Mouse (Mus musculus) spleen, postnatal 10 days (tissue): ENCODE data around the gene Anapc2.

Experiments used
- DNase-seq, 2 experiments: peaks; one replicate each; pipeline ENCODE4 v3.0.0; 2021 to 2022; ENCODE audit warnings: low spot score in 2 of 2

Gene Anapc2

DNA sequence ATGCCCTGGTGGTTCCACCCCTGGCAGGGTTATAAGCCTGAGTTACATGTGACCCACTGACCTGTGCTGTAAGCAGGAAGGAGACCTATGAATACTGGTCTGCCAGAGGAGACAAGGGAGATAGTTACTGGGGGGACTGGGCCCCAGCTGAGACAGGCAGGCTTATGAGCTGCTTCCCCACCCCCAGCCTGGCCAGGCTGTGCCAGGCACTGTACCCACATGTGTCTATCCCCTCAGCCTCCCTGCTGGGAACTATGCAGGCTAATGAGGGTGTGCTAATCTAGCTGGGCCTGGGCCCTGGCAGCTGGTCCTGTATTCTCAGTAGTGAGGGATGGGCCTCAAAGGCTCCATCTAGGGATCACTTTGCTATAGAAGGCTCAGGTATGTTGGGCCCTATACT, 5.0 kb upstream of the Anapc2 start:
- DNase-seq: no peak

DNA sequence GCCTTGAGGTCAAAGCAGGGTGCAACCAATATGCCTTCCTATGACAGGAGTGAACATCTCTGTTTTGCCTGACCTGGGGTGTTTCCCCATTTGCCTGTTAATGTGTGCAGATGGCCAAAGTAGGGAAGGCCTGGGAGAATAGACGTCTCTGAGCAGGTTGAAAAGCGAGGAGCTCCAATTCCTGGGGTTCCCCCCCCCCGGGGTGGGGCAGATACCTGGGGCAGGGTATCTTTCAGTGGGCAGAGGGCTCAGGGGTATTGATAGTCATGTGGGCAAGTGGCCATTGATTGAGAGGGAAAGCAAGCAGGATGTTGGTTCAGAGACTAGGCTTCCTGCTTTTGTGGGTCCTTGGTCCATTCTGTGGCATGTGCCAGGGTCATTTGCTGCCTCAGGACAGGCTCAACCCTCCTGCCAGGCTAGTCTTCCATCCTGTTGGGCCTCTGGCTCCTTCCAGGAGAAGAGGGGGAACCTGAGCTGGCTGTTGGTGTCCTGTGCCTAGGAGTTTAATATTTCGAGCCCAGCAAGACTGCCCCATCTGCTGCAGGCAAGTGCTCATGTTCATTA, 4.5 kb upstream of the Anapc2 start:
- no peak for DNase-seq

DNA sequence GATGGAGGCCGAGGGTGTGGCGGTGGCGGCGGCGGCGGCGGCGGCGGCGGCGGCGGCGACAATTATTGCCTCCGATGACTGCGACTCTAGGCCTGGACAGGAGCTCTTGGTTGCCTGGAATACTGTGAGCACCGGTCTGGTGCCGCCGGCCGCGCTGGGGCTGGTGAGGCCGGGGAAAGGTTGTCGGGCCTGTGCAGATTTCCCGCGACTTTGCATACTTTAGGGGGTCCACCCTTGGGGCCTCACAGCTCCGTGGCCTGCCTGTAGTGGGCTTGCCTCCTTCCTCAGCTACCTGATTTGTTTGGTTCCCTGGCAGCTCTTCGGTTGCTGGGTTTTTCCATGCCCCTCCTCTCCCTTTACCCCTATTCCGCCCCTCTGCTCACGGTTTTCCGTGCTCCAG, 237 bp downstream of the Anapc2 start:
- DNase-seq: no peak

DNA sequence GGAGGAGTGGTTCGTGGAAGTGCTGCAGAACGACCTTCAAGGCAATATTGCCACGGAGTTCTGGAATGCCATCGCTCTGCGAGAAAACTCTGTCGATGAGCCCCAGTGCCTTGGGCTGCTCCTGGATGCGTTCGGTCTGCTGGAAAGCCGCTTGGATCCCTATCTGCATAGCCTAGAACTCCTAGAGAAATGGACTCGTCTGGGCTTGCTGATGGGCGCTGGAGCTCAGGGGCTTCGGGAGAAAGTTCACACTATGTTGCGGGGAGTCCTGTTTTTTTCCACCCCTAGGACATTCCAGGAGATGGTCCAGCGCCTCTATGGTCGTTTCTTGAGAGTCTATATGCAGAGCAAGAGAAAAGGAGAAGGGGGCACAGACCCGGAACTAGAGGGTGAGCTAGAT, 732 bp downstream of the Anapc2 start:
- DNase-seq: no peak

DNA sequence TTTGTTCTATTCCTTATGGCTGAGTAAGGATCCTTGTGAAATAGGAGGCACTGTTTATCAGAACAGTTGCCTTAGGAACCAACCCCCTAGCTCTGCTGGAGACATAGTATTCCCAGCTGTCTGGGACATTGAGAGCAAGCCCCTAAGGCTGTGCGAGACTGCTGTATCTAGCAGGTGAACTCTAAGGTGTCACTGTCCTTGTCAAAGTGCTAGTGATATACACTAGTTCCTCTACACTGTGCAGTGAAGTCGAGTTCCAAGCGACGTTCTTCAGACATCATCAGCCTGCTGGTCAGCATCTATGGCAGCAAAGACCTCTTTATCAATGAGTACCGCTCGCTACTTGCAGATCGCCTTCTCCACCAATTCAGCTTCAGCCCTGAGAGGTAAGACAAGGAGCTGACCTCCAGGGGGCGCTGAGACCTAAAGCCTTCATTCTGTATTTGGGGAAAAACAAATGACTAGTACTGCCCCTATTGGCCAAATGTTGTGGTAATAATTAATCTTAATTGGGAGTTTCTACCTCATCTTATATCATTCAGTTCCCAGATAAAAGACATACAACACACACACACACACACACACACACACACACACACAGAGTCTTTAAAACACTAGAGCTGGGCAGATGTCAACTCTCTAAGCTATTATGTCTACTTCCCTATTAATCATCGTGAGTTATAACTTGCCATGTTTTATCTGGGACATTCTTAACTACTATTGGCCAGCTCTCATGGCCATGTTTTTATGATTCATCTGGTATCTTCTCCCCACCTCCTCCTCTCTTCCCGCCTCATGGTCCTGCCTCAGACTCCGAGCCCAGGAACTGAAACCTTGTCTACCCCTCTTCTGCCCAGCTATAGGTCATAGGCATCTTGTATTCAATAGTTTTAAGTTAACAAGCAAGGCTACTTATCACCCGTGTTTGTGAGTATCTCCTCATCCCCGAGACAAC, 6.9 kb downstream of the Anapc2 start:
- DNase-seq: peak; percentile 68 to 91

DNA sequence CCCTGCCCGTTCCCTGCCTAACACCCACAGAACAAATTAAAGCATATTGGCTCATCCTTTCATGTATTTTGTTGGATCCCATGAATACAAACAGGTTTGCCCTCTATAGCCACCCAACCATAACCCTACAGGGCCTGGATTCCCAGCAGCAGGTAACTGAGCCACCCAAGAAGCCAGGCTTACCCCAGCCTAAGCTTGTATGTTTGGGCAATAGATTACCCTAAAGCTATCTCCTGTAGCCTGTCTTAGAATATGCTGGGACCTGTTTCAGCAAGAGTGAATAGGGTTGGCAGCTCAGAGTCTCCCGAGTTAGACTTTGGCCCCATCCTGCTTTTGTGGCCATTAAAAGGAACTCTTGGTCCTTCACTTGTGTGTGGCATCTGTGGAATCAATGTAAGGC, 13.3 kb downstream of the Anapc2 start:
- no peak for DNase-seq

DNA sequence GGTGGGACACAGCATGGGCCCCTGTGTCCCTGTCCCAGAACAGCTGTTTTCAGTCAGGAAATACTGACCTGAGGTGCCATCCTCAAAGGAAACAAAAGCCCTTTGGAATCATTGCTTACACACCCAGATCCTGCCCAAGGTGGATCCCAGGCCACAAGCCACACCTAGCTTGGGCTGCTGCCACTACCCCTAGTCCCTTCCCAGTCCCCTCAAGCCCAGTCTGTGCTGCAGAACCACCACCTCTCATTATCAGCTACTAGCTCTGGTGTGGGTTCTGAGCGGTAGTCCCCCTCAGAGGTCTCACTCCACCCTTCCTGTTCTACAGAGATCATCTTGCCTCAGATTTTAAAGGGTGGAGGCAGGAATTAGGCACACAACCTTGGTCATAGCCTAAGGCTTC, 14.0 kb downstream of the Anapc2 start:
- DNase-seq: peak in 1 of 2 experiments; percentile 14

DNA sequence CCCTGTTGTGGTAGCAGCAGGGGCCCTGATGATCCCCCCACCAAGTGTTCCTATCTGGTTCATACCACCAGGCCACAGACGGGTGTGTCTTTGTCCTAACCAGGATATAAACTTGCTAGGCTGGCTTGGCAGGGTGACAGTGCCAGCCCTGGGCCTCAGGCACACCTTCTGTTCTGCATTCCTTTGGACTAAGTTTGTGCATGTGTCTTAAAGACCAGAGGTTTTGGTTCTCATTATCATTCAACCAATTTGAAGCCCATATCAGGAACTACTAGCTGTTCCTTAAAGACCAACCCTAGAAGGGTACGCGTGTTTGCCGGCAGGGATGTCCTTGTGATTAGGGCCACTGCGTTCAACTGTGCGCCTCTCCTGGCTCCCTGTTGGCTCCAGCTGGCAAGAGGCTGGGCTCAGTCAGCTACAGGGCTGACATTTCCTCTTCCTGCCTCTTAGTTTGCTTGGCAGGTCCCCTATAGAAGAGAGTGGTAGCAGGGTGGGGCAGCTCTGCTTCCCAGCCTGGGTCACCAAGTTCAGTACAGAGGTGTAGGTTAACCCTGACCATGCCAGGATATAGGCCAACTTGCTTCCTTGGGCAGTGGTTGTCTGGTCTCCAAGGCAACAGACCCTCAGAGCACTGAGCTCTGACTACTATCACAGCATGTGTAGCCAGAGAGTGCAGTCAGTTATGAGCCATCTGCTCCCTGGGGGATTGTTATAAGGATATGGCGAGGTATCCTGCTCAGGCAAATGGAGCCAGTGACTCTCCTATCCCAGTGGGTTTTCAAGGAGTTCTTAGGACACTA, 14.8 kb downstream of the Anapc2 start:
- DNase-seq: peak; percentile 5 to 19

DNA sequence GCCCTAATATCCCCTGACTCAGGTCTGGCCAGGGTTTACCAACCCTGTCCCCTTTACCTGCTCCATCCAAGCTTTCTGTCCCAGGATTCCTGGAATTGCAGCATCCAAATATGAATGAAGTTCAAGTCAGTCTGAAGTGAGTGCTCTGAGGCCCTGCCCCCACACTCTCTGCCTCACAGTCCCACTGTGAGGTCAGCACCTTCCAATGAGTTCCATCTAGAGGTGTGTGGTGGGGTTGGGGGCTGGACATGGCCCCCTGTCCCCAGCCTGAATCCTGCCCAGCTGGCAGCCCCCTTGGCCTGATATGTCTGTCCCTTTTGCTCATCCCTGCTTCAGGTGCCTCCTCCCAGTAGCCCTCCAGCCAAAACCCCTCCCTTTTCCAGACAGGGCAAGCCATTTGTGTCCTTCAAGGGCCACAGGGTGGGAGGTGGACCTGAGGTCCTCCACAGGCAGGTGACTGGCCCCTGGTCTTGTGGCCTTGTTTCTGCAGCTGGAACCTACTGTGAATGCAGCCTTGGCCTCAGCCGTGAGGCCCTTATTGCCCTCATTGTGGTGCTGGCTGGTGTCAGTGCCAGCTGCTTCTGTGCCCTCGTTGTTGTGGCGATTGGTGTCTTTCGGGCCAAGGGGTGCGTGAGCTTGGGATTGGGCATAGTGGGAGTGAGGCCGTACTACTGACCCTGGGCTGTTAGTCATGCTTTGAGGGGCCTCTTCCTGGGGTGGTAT, 15.8 kb downstream of the Anapc2 start, which contains the start of gene Tmem210:
Gene Tmem210 (plus strand): TSS at position 219 of the 723 bp plus-strand sequence.
- DNase-seq: peak in 1 of 2 experiments; percentile 11

DNA sequence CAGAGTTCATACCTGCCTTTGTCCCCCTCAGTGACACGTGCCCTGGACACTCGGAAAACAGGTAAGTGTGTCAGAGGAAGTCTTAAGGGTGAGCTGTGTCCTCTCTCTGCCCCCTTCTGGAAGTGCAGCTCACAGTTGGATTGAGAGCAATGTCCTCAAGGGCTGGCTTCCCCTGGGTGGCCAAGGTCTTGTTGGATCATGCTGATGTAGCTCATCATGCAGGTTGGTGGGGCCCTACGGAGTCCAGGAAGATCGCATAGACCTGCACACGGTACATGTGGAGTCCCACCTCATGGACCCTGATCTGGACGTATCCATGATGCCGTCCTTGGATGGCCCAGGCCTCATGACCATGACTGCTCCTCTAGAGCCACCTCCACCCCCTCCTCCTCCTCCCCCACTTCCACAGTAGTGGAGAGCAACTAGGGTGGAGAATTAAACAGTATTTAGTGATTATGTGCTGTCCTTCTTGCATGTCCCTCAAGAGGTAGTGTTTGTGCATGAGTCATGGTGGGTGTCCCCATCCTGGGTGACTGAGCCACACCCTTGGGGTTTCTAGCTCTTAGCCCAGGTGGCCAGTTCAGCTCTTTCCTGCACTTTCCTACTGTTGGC, 16.6 kb downstream of the Anapc2 start:
- DNase-seq: peak in 1 of 2 experiments; percentile 9

DNA sequence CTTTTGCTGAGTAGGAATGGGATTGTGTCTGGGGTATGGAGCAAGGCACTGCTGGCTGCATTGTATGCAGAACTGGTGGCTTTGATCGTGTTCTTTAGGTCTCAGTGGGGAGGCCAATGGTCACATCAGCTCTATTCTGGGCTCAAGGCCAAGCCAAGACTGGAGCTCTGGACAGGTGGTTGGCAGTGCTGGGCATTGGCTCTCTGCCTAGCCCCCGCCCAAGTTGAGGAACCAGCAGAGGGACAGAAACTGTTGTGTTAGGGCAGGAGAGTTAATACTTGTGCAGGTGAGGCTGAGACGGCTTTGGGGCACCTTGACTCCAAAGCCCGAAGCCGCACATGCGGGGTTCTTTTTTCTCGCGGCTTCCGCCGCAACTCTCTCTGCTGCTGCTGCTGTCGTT, 17.4 kb downstream of the Anapc2 start, which contains the start of gene Lrrc26:
Gene Lrrc26 (plus strand): TSS at position 265 of the 400 bp plus-strand sequence.
- DNase-seq: no peak

DNA sequence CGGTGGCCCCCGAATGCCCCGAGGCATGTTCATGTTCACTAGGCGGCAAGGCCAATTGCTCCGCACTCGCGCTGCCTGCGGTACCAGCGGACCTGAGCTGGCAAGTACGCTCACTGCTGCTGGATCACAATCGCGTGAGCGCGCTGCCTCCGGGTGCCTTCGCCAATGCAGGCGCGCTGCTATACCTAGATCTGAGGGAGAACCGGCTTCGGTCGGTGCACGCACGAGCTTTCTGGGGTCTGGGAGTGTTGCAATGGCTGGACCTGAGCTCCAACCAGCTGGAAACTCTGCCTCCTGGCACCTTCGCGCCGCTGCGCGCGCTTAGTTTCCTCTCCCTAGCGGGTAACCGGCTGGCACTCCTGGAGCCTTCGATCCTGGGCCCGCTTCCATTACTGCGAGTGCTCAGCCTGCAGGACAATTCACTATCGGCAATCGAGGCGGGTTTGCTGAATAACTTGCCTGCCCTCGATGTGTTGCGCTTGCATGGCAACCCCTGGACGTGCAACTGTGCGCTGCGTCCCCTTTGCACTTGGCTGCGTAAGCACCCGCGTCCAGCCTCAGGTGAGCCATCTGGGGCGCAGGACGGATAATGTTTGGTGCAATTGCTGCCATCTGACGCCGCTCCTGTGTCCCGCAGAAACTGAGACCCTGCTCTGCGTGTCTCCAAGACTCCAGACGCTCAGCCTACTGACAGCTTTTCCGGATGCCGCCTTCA, 18.0 kb downstream of the Anapc2 start:
- DNase-seq: peak; percentile 13 to 14

DNA sequence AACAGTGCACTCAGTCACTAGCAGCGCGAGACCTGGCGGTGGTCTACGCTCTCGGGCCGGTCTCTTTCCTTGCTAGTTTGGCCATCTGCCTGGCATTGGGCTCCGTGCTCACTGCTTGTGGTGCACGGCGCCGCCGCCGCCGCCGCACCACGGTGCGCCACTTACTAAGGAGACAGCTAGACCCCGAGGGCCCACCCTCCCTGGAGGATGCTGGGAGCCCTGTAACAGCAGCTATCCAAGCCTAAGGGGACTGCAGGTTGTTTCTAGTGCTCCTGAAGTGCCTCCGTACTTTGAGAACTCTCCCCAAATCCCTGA, 18.5 kb downstream of the Anapc2 start:
- DNase-seq: no peak

DNA sequence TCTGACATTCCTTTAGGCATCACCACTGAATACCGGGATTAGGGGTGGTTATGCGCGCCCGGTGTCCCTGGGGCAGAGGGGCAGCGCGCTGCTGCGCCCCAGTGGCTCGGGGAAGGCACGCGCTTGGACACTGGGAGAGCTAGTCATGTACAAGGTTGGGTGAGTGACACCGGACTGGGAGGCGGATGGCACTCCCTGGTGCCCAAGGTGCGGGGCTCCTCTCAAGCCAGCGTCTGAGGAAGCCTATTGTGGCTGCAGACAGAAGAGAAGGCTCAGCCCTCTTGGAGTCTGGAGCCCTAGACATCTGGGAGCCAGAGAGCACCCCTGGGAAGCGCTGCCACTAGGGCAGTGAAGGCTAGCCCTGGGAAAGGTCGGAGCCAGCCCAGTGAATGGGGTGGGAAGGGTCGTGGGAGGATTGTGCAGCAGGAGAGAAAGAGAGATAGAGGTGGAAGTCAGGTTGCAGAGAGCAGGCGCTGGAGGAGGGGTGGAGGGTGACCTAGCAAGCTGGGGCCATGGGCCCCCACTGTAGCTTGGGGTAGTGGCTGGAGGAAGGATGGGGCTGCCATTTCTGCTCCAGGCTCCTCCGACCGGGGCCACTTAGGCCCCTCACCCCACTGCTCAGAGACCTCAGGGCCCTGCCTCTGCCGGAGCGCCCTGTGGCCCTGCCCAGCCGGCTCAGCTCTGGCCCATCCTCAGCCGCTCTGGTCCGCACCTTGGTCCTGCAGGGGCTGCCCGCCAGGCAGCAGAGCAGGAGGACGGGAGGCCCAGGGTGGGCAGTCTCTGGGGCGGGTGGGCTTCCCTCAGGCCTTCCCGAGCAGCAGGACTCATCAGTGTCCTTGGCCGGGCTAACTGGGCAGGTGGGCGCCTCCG, 19.1 kb downstream of the Anapc2 start:
- DNase-seq: peak in 1 of 2 experiments; percentile 17

DNA sequence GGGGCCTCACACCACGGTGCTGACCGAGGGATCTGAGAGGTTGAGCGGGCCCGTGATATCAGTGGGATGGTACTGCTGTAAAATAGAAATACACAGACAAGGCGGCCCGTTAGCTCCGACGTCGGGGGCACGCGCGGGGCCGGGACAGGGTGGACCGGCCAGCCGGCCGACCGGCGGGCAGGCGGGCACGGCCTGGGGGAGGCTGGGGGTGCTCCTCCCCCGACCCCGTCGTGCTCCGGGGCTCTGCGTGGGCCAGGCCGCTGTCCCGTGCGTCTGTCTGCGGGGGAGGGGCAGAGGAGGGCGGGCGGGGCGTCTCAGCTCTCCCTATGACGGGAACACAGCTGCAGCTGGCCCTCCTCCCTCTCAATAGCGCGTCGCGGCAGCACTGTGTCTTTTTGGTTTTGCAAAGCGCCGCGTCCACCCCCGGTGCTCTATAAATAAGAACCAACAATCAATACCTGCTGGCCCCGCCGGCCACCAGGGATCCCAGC, 19.8 kb downstream of the Anapc2 start:
- peak in 1 of 2 experiments; percentile 24 for DNase-seq

DNA sequence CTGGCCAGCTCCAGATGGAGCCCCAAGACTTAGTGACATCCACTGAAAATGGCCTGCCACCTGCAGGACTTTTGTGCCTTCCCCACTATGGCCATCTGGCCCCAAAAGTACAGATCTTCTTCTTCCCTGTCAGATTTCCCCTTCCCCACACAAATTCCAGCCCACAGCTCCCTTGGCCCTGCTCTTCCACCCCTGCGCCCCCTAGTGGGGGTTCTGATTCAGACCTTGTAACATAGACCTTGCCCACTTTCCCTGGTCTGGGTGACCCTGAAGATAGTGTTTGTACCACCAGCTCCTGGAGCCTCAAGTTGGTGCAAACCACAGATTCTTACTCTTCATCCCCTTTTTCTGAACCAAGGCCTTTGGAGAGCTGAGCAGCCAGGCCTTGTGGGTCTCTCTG, 20.6 kb downstream of the Anapc2 start:
- DNase-seq: peak; percentile 70 to 88

DNA sequence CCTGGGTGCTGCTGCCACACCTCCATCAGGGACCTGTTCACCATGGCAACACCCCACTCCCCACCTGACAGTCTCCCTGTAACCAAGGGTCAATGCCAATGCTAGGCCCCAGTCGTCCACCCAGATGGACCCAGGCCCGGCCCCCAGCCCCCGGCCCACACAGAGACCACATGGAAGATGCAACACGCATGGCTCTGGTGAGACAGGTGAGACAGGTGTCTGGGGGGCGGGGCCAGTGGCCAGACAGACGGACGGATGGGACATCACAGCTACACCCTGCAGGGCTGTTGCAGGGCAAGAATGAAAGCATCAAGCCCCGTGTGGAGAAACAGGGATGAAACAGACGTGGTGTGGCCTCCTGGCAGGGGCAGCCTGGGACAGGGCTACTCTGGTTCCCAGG, 21.4 kb downstream of the Anapc2 start:
- no peak for DNase-seq

DNA sequence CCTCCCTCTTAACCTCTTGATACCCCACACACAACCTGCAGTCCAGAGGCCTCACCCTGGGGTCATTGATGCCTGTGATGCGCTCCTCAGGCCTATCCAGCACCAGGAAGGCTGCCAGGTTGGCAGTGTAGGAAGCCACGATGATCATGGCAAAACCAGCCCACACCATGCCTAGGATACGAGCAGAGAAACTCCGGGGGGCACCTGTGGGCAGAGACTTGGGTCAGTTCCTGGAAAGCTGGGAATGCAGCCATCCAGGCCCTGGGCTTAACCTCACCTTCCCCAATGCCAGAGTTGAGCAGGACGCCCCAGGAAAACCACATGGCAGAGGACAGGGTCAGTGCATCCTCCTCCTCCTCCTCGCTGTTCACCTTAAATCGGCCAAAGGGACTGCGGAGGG, 24.8 kb downstream of the Anapc2 start:
- no peak for DNase-seq

DNA sequence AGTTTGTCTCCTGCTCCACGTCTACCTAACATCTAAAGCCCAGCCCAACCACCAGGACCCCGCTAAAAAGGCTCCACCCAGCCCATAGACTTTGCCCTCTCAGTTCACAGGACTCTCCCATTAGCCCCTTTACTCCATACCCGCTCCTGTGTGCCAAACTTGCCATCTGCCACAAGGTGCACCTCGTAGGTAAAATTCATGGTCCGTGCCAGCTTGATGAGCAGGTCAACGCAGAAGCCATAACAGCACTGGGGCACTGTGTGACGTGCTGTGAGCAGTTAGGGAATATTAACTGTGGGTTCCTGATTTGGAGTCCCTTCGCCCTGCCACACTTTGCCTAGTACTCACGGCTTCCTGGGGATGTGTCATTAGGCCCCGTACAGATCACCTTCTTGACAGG, 25.8 kb downstream of the Anapc2 start:
- no peak for DNase-seq
